Mouse (Mus musculus) right cerebral cortex, postnatal 25 days (tissue): ENCODE measurements around the gene Mob3b.
A peak's percentile ranks its signal among the peaks of the same experiment; 100 is the strongest.

Experiments
- DNase-seq: peaks from one replicate; pipeline ENCODE4 v3.0.0; 2022

The Mob3b gene

GRCm38 (mm10) chr4:35112452-35112851, 44.8 kb downstream of the Mob3b start:
- no peak for DNase-seq

GRCm38 (mm10) chr4:35105115-35105773, 52.0 kb downstream of the Mob3b start:
- no peak for DNase-seq

GRCm38 (mm10) chr4:35101201-35101600, 56.1 kb downstream of the Mob3b start:
- no peak for DNase-seq

GRCm38 (mm10) chr4:35099865-35100780, 57.2 kb downstream of the Mob3b start:
- DNase-seq, result peak; percentile 62

- no peak for DNase-seq
These were observed 57.9 kb downstream of the Mob3b start for GRCm38 (mm10) chr4:35099210-35099864.

- DNase-seq, result no peak
These were observed 58.7 kb downstream of the Mob3b start for GRCm38 (mm10) chr4:35098552-35098951.

- no peak for DNase-seq
These were observed 60.8 kb downstream of the Mob3b start for GRCm38 (mm10) chr4:35096226-35097175.

GRCm38 (mm10) chr4:35092457-35092856, 64.8 kb downstream of the Mob3b start:
- DNase-seq, result no peak

- DNase-seq, result no peak
These were observed 66.0 kb downstream of the Mob3b start for GRCm38 (mm10) chr4:35091157-35091784.

GRCm38 (mm10) chr4:35089321-35090316, 67.7 kb downstream of the Mob3b start:
- DNase-seq, result no peak

GRCm38 (mm10) chr4:35086067-35086700, 71.1 kb downstream of the Mob3b start:
- DNase-seq, result no peak

- DNase-seq, result no peak
These were observed 73.2 kb downstream of the Mob3b start for GRCm38 (mm10) chr4:35084060-35084459.

GRCm38 (mm10) chr4:35082476-35083114, 74.7 kb downstream of the Mob3b start:
- no peak for DNase-seq

- DNase-seq, result no peak
These were observed 77.0 kb downstream of the Mob3b start for GRCm38 (mm10) chr4:35080285-35080684.

- no peak for DNase-seq
These were observed 88.5 kb downstream of the Mob3b start for GRCm38 (mm10) chr4:35068739-35069138.

GRCm38 (mm10) chr4:35066163-35066562, 91.1 kb downstream of the Mob3b start:
- no peak for DNase-seq

- no peak for DNase-seq
These were observed 92.0 kb downstream of the Mob3b start for GRCm38 (mm10) chr4:35065075-35065838.

GRCm38 (mm10) chr4:35063146-35063719, 94.1 kb downstream of the Mob3b start:
- no peak for DNase-seq
